Mouse (Mus musculus) heart, adult 2 months (tissue): ENCODE measurements around the gene Ceacam19.

Source experiments
- CTCF ChIP-seq: fragments of 200-600 bp; IDR thresholded peaks from 2 replicates; pipeline ENCODE4 v1.8.1; 2022; ENCODE audit warnings: antibody characterized with exemption, mild to moderate bottlenecking, moderate library complexity
- EP300 ChIP-seq: fragments of 200-500 bp; IDR thresholded peaks from 2 replicates; pipeline ENCODE4 v1.6.1; 2011; ENCODE audit warnings: low read depth, low read length, control low read depth; ENCODE audit not compliant: insufficient read depth
- POLR2A ChIP-seq: fragments of 200-500 bp; IDR thresholded peaks from 2 replicates; pipeline ENCODE4 v1.6.1; 2011; ENCODE audit warnings: mild to moderate bottlenecking, low read depth, low read length, control low read depth; ENCODE audit not compliant: insufficient read depth

- TF ChIP-seq POLR2A: no peak
- TF ChIP-seq CTCF: no peak
- no peak for TF ChIP-seq EP300
Observed at GRCm38 (mm10) chr7:19925376-19925775, 37.6 kb upstream of the Ceacam19 start.
